Comparison of ENCODE assay signal across 23 mouse cellular contexts in genomic region chr2:156039390-156039789, GRCm38 (mm10). TPM values are rescaled to one million over a fixed set of nuclear protein-coding genes. Genes with fewer than 3 reads are reported as not detected.
"Had no signal": no experiment of that assay in that cellular context is flagged by ENCODE, and none has a peak within 500 bp of the region (broad histone marks: within the 10 kb centered on the region; RNA-seq: fewer than 3 reads in every experiment).

No protein-coding gene starts in this region.

- H3K4me2 ChIP-seq: lung, embryonic 14.5 days; midbrain, embryonic 11.5 days; midbrain, embryonic 13.5 days; midbrain, embryonic 15.5 days; neural tube, embryonic 12.5 days had no signal

- ATAC-seq: midbrain, embryonic 13.5 days; midbrain, embryonic 15.5 days had no signal

- H3K36me3 ChIP-seq: midbrain, embryonic 13.5 days; midbrain, embryonic 15.5 days; neural tube, embryonic 12.5 days had no signal

- DNase-seq: lung, adult 18-20 months; lung, embryonic 14.5 days; lung, postnatal 10 days; lung, postnatal 36 days; right cerebral cortex, postnatal 14 days; thymus, adult 18-20 months; thymus, postnatal 14 days; thymus, postnatal 36 days had no signal

- H3K9ac ChIP-seq: liver, embryonic 14.5 days; lung, embryonic 14.5 days; midbrain, embryonic 13.5 days; midbrain, embryonic 15.5 days; neural tube, embryonic 12.5 days had no signal

- H3K27me3 ChIP-seq: midbrain, embryonic 13.5 days; midbrain, embryonic 15.5 days; neural tube, embryonic 12.5 days had no signal

- H3K4me1 ChIP-seq: midbrain, embryonic 13.5 days; midbrain, embryonic 15.5 days; neural tube, embryonic 12.5 days had no signal

- H3K4me3 ChIP-seq: megakaryocyte, embryonic 14.5 days; midbrain, embryonic 13.5 days; midbrain, embryonic 15.5 days; neural tube, embryonic 12.5 days had no signal

- H3K27ac ChIP-seq: liver, embryonic 14.5 days; macrophage; midbrain, embryonic 13.5 days; midbrain, embryonic 15.5 days; neural tube, embryonic 12.5 days had no signal

- H3K9me3 ChIP-seq: megakaryocyte, embryonic 14.5 days; midbrain, embryonic 13.5 days; midbrain, embryonic 15.5 days; neural tube, embryonic 12.5 days had no signal

RNA-seq across cellular contexts. Expression of gene Fer1l4, which starts 13.4 kb away (rescaled TPM):
- total RNA-seq: megakaryocyte progenitor cell, adult 5-6 weeks; midbrain, postnatal 0 days; monocyte, adult 5-6 weeks; neutrophil, adult 5-6 weeks had no signal
- polyA plus RNA-seq: liver, embryonic 14.5 days; liver, embryonic 16.5 days; lung, embryonic 14.5 days; lung, embryonic 16.5 days; macrophage; midbrain, embryonic 11.5 days; midbrain, embryonic 13.5 days; midbrain, embryonic 15.5 days; midbrain, postnatal 0 days; neural tube, embryonic 12.5 days; neural tube, embryonic 14.5 days; spleen, adult 2 months had no signal

RNA-seq across cellular contexts. Expression of gene Spag4, which starts 25.6 kb away (rescaled TPM):
- polyA plus RNA-seq: macrophage had no signal

RNA-seq across cellular contexts. Expression of gene 6430550D23Rik, which starts 31.6 kb away (rescaled TPM):
- total RNA-seq: monocyte, adult 5-6 weeks had no signal
